ENCODE assay signal across 8 mouse cellular contexts in genomic region chr17:24653967-24654710, GRCm38 (mm10). TPM values are rescaled to one million over a fixed set of nuclear protein-coding genes. Genes with fewer than 3 reads are reported as not detected.
DNase-seq lines count a peak whose midpoint lies in the region; ATAC-seq and TF ChIP-seq lines count a peak whose summit lies in the region.

No protein-coding gene starts in this region.

- TF ChIP-seq EP300 in stomach, postnatal 0 days (optimal IDR thresholded peaks at IDR 0.05), result no peak

- DNase-seq in urinary bladder, postnatal 14 days (ENCODE audit: low spot score), result peak; percentile 81
- DNase-seq in urinary bladder, postnatal 10 days (ENCODE audit: low spot score), result no peak
- peak; percentile 95 for DNase-seq in embryo, embryonic 10.5 days (ENCODE audit: low spot score)
- peak; percentile 68 to 82 for DNase-seq in gastrocnemius, postnatal 4 days (ENCODE audit: low spot score in 2 of 2)
- no peak for DNase-seq in liver, embryonic 13.5 days
- peak; percentile 87 for DNase-seq in stomach, postnatal 0 days (ENCODE audit: low spot score)

- H3K9ac ChIP-seq in intestine, embryonic 16.5 days (ENCODE audit: low read depth, low read length), result peak overlapping the region; percentile 57
- H3K9ac ChIP-seq in liver, embryonic 13.5 days, result peak overlapping the region; percentile 18; the same call in 1 of the 2 replicates
- no peak overlapping the region for H3K9ac ChIP-seq in stomach, postnatal 0 days (ENCODE audit: low read length)

- peaks cover 23% of the 10 kb centered on the region for H3K27me3 ChIP-seq in intestine, embryonic 16.5 days (replicated peaks; ENCODE audit: control insufficient read depth, insufficient read depth, low read length)
- peaks cover 71% of the 10 kb centered on the region for H3K27me3 ChIP-seq in liver, embryonic 13.5 days
- H3K27me3 ChIP-seq in stomach, postnatal 0 days (ENCODE audit: control insufficient read depth, insufficient read depth, low read length), result no peaks in the 10 kb centered on the region; the same call in 1 of the 2 replicates

- peak overlapping the region; percentile 69 for H3K4me2 ChIP-seq in intestine, embryonic 16.5 days (ENCODE audit: low read depth, low read length)
- peak overlapping the region; percentile 38 for H3K4me2 ChIP-seq in liver, embryonic 13.5 days
- H3K4me2 ChIP-seq in stomach, postnatal 0 days (replicated peaks; ENCODE audit: low read depth), result peak overlapping the region; percentile 56

- 0 out of 2 replicates have a peak, but pooled peaks have one; percentile 49 for ATAC-seq in intestine, embryonic 16.5 days
- ATAC-seq in liver, embryonic 13.5 days (ENCODE audit: low read depth), result peak; percentile 42
- peak; percentile 89 for ATAC-seq in monocyte, adult 5-6 weeks (replicated peaks; ENCODE audit: insufficient number of reproducible peaks, low FRiP score, low TSS enrichment, poor library complexity, severe bottlenecking)
- ATAC-seq in stomach, postnatal 0 days (ENCODE audit: low FRiP score, low TSS enrichment), result peak; percentile 68

- H3K4me3 ChIP-seq in intestine, embryonic 16.5 days (ENCODE audit: low read length), result peak overlapping the region; percentile 37
- H3K4me3 ChIP-seq in liver, embryonic 13.5 days (replicated peaks), result no peak overlapping the region; the same call in 1 of the 2 replicates
- peak overlapping the region; percentile 21; the same call in 1 of the 2 replicates for H3K4me3 ChIP-seq in stomach, postnatal 0 days (ENCODE audit: low read depth, low read length)

- TF ChIP-seq CTCF in stomach, postnatal 0 days (IDR thresholded peaks at IDR 0.05; ENCODE audit: low read depth), result peak; percentile 99

- H3K9me3 ChIP-seq in intestine, embryonic 16.5 days (ENCODE audit: control insufficient read depth, low read length), result no peaks in the 10 kb centered on the region
- no peaks in the 10 kb centered on the region for H3K9me3 ChIP-seq in liver, embryonic 13.5 days (replicated peaks)
- no peaks in the 10 kb centered on the region for H3K9me3 ChIP-seq in stomach, postnatal 0 days (ENCODE audit: control insufficient read depth, low read length)

- H3K27ac ChIP-seq in intestine, embryonic 16.5 days (ENCODE audit: low read length), result peak overlapping the region; percentile 23; the same call in 1 of the 2 replicates
- H3K27ac ChIP-seq in liver, embryonic 13.5 days, result no peak overlapping the region
- H3K27ac ChIP-seq in stomach, postnatal 0 days (replicated peaks), result no peak overlapping the region; the same call in 1 of the 2 replicates

- peaks cover 23% of the 10 kb centered on the region for H3K4me1 ChIP-seq in intestine, embryonic 16.5 days (ENCODE audit: control insufficient read depth, insufficient read depth, low read length)
- peaks cover 30% of the 10 kb centered on the region for H3K4me1 ChIP-seq in liver, embryonic 13.5 days (replicated peaks)
- H3K4me1 ChIP-seq in stomach, postnatal 0 days (replicated peaks; ENCODE audit: control insufficient read depth, insufficient read depth), result peaks cover 6% of the 10 kb centered on the region; the same call in 1 of the 2 replicates

- no peaks in the 10 kb centered on the region for H3K36me3 ChIP-seq in intestine, embryonic 16.5 days (ENCODE audit: control insufficient read depth, insufficient read depth, low read length)
- H3K36me3 ChIP-seq in liver, embryonic 13.5 days, result no peaks in the 10 kb centered on the region
- H3K36me3 ChIP-seq in stomach, postnatal 0 days (ENCODE audit: control insufficient read depth, insufficient read depth, low read length), result no peaks in the 10 kb centered on the region

- 4% methylated on average over 19 of the region's 19 CpGs for WGBS in intestine, embryonic 16.5 days
- WGBS in liver, embryonic 13.5 days (ENCODE audit: insufficient replicate concordance), result 6% methylated on average over 19 of the region's 19 CpGs
- 3% methylated on average over 19 of the region's 19 CpGs for WGBS in stomach, postnatal 0 days

RNA-seq across cellular contexts. Expression of gene Slc9a3r2, which starts 4.0 kb away (rescaled TPM):
- 10 to 100 TPM; 35.4 to 35.6 TPM for total RNA-seq in gastrocnemius, postnatal 4 days (2021)
- polyA plus RNA-seq in intestine, embryonic 16.5 days (2015; fragmentation: Nextera tagmentation; extraction: Ambion mirVana), result 37.5 and 38.6 TPM in 2 replicates
- polyA plus RNA-seq in liver, embryonic 13.5 days (2015; fragmentation: Nextera tagmentation; extraction: Ambion mirVana), result 9.8 and 10.2 TPM in 2 replicates
- total RNA-seq in monocyte, adult 5-6 weeks (2017), result 0.48 to 0.78 TPM in 2 of 3 replicates, not detected in the other
- 37.9 and 38.0 TPM in 2 replicates for polyA plus RNA-seq in stomach, postnatal 0 days (2015; fragmentation: Nextera tagmentation; extraction: Ambion mirVana)

RNA-seq across cellular contexts. Expression of gene Npw, which starts 4.1 kb away (rescaled TPM):
- not detected for total RNA-seq in gastrocnemius, postnatal 4 days (2021)
- 0.29 TPM in 1 of 2 replicates, not detected in the other for polyA plus RNA-seq in intestine, embryonic 16.5 days (2015; fragmentation: Nextera tagmentation; extraction: Ambion mirVana)
- 0.24 and 0.28 TPM in 2 replicates for polyA plus RNA-seq in liver, embryonic 13.5 days (2015; fragmentation: Nextera tagmentation; extraction: Ambion mirVana)
- total RNA-seq in monocyte, adult 5-6 weeks (2017), result not detected in 3 replicates
- polyA plus RNA-seq in stomach, postnatal 0 days (2015; fragmentation: Nextera tagmentation; extraction: Ambion mirVana), result 1.2 and 1.8 TPM in 2 replicates

RNA-seq across cellular contexts. Expression of gene Zfp598, which starts 15.3 kb away (rescaled TPM):
- 10 to 100 TPM; 25.7 to 29.6 TPM for total RNA-seq in gastrocnemius, postnatal 4 days (2021)
- 11.0 and 15.4 TPM in 2 replicates for polyA plus RNA-seq in intestine, embryonic 16.5 days (2015; fragmentation: Nextera tagmentation; extraction: Ambion mirVana)
- polyA plus RNA-seq in liver, embryonic 13.5 days (2015; fragmentation: Nextera tagmentation; extraction: Ambion mirVana), result 9.5 and 13.1 TPM in 2 replicates
- 14.6 to 21.7 TPM (median 15.7 TPM) in 3 replicates for total RNA-seq in monocyte, adult 5-6 weeks (2017)
- polyA plus RNA-seq in stomach, postnatal 0 days (2015; fragmentation: Nextera tagmentation; extraction: Ambion mirVana), result 9.7 and 12.4 TPM in 2 replicates

RNA-seq across cellular contexts. Expression of gene Nthl1, which starts 21.7 kb away (rescaled TPM):
- total RNA-seq in gastrocnemius, postnatal 4 days (2021), result 1 to 10 TPM; 7.5 TPM
- polyA plus RNA-seq in intestine, embryonic 16.5 days (2015; fragmentation: Nextera tagmentation; extraction: Ambion mirVana), result 17.2 and 18.1 TPM in 2 replicates
- 8.4 and 9.2 TPM in 2 replicates for polyA plus RNA-seq in liver, embryonic 13.5 days (2015; fragmentation: Nextera tagmentation; extraction: Ambion mirVana)
- 2.5 to 2.6 TPM in 2 of 3 replicates, not detected in the other for total RNA-seq in monocyte, adult 5-6 weeks (2017)
- 8.0 and 8.4 TPM in 2 replicates for polyA plus RNA-seq in stomach, postnatal 0 days (2015; fragmentation: Nextera tagmentation; extraction: Ambion mirVana)

RNA-seq across cellular contexts. Expression of gene Tsc2, which starts 21.7 kb away (rescaled TPM):
- 10 to 100 TPM; 66.4 to 75.4 TPM for total RNA-seq in gastrocnemius, postnatal 4 days (2021)
- 38.5 and 41.8 TPM in 2 replicates for polyA plus RNA-seq in intestine, embryonic 16.5 days (2015; fragmentation: Nextera tagmentation; extraction: Ambion mirVana)
- 18.6 and 22.4 TPM in 2 replicates for polyA plus RNA-seq in liver, embryonic 13.5 days (2015; fragmentation: Nextera tagmentation; extraction: Ambion mirVana)
- 20.2 to 53.0 TPM (median 29.4 TPM) in 3 replicates for total RNA-seq in monocyte, adult 5-6 weeks (2017)
- polyA plus RNA-seq in stomach, postnatal 0 days (2015; fragmentation: Nextera tagmentation; extraction: Ambion mirVana), result 36.2 and 37.0 TPM in 2 replicates

Comparison
In these comparisons a context has a peak if more than half of its experiments do, and no peak if none do; other contexts are left out.
1. DNase-seq: peak in urinary bladder, postnatal 14 days (single experiment), embryo, embryonic 10.5 days (single experiment), gastrocnemius, postnatal 4 days (2 of 2) and stomach, postnatal 0 days (single experiment); none in urinary bladder, postnatal 10 days (single experiment) and liver, embryonic 13.5 days (single experiment).
2. Peak in every context shown above with its lines, with median percentiles within 50 percentile points of each other: ATAC-seq and H3K4me2 ChIP-seq.